Mouse (Mus musculus) bone marrow macrophage, adult 2 months (primary cell): ENCODE measurements around the gene Rbm4.

Experiments
- CTCF ChIP-seq: IDR thresholded peaks from 2 replicates; pipeline ENCODE4 v1.5.1; 2012; ENCODE audit warnings: low read depth, mild to moderate bottlenecking, low read length, moderate library complexity
- POLR2A ChIP-seq: IDR thresholded peaks from 2 replicates; pipeline ENCODE4 v1.6.1; 2012; ENCODE audit warnings: mild to moderate bottlenecking, low read depth, low read length, borderline replicate concordance

DNA sequence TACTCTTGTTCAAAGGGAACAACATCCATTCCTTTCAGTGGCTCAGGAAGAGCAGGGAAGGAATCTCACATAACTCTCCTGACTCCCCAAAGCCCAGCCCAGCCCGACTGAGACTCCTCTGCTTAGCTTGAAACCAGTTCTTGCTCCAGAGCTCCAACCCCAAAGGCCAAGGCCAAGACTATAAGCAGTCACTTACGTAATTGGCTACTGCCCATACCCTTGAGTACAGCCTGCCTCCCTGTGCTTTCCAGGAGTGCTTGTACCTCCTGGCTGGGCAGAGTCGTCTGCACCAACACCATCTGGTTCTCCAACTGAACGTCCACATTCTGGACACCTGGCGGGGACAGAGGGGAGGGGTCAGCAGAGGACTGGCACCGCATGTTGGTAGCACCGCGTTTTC, 40.3 kb upstream of the Rbm4 start:
- TF ChIP-seq CTCF (no peak), POLR2A (no peak)
